Mouse (Mus musculus): ENCODE results near the gene Myo1a. TPM values are rescaled to one million over a fixed set of nuclear protein-coding genes. Genes with fewer than 3 reads are reported as not detected.

Myo1a gene
- polyA plus RNA-seq, 1 experiment: 0.16 TPM

GRCm38 (mm10) chr10:127747254-127747653 lies 42.3 kb downstream of the Myo1a start:
- no peak for TF ChIP-seq USF1 (IDR thresholded peaks at IDR 0.05; ENCODE audit: low read depth)
- no peak for TF ChIP-seq CEBPB (IDR thresholded peaks at IDR 0.05; ENCODE audit: low read depth)
- no peak for TF ChIP-seq MYOD1 (IDR thresholded peaks at IDR 0.05; ENCODE audit: control insufficient read depth, insufficient read length, low read depth)
- no peak for TF ChIP-seq MAX (IDR thresholded peaks at IDR 0.05)
- no peak for TF ChIP-seq MYOG (IDR thresholded peaks at IDR 0.05; ENCODE audit: control insufficient read depth, extremely low read depth, insufficient read length)
- no peak for TF ChIP-seq FOSL1 (IDR thresholded peaks at IDR 0.05; ENCODE audit: insufficient read depth, low read length, poor library complexity, severe bottlenecking)
- TF ChIP-seq CTCF (IDR thresholded peaks at IDR 0.05; ENCODE audit: control insufficient read depth, insufficient read depth, insufficient read length): no peak
- H3K79me2 ChIP-seq (ENCODE audit: control insufficient read depth, insufficient read depth): peaks cover 22% of the 10 kb centered on the region
- peaks cover 49% of the 10 kb centered on the region for H3K36me3 ChIP-seq (ENCODE audit: control insufficient read depth, insufficient read depth)
- H3ac ChIP-seq (ENCODE audit: control insufficient read depth, insufficient read length, low read depth): no peak overlapping the region
- no peak overlapping the region for H3K4me3 ChIP-seq (ENCODE audit: insufficient read depth, poor library complexity, severe bottlenecking)
- H3K27me3 ChIP-seq (ENCODE audit: control insufficient read depth, insufficient read depth, insufficient read length): no peaks in the 10 kb centered on the region
- H3K79me3 ChIP-seq (ENCODE audit: low read depth): peaks cover 19% of the 10 kb centered on the region

- Histone ChIP-seq H3K79me3 (ENCODE audit: low read depth) (peaks cover 6% of the 10 kb centered on the region), H3K36me3 (ENCODE audit: control insufficient read depth, insufficient read depth) (peaks cover 31% of the 10 kb centered on the region), H3K27me3 (ENCODE audit: control insufficient read depth, insufficient read depth, insufficient read length) (no peaks in the 10 kb centered on the region), H3ac (ENCODE audit: control insufficient read depth, insufficient read length, low read depth) (no peak overlapping the region), H3K79me2 (ENCODE audit: control insufficient read depth, insufficient read depth) (peaks cover 15% of the 10 kb centered on the region), H3K4me3 (ENCODE audit: insufficient read depth, poor library complexity, severe bottlenecking) (no peak overlapping the region)
- no peak for TF ChIP-seq MAX (IDR thresholded peaks at IDR 0.05)
- no peak for TF ChIP-seq MYOD1 (IDR thresholded peaks at IDR 0.05; ENCODE audit: control insufficient read depth, insufficient read length, low read depth)
- TF ChIP-seq MYOG (IDR thresholded peaks at IDR 0.05; ENCODE audit: control insufficient read depth, extremely low read depth, insufficient read length): no peak
These were observed 44.1 kb downstream of the Myo1a start for GRCm38 (mm10) chr10:127748847-127749612.

- Histone ChIP-seq H3K79me3 (ENCODE audit: low read depth) (no peaks in the 10 kb centered on the region), H3K4me3 (ENCODE audit: insufficient read depth, poor library complexity, severe bottlenecking) (no peak overlapping the region), H3K27me3 (ENCODE audit: control insufficient read depth, insufficient read depth, insufficient read length) (no peaks in the 10 kb centered on the region), H3ac (ENCODE audit: control insufficient read depth, insufficient read length, low read depth) (no peak overlapping the region), H3K79me2 (ENCODE audit: control insufficient read depth, insufficient read depth) (peaks cover 6% of the 10 kb centered on the region), H3K36me3 (ENCODE audit: control insufficient read depth, insufficient read depth) (peaks cover 21% of the 10 kb centered on the region)
- TF ChIP-seq FOSL1 (IDR thresholded peaks at IDR 0.05; ENCODE audit: insufficient read depth, low read length, poor library complexity, severe bottlenecking): no peak
- no peak for TF ChIP-seq MYOG (IDR thresholded peaks at IDR 0.05; ENCODE audit: control insufficient read depth, extremely low read depth, insufficient read length)
- TF ChIP-seq MAX (IDR thresholded peaks at IDR 0.05): no peak
- TF ChIP-seq USF1 (IDR thresholded peaks at IDR 0.05; ENCODE audit: low read depth): no peak
- no peak for TF ChIP-seq CEBPB (IDR thresholded peaks at IDR 0.05; ENCODE audit: low read depth)
- no peak for TF ChIP-seq CTCF (IDR thresholded peaks at IDR 0.05; ENCODE audit: control insufficient read depth, insufficient read depth, insufficient read length)
- no peak for TF ChIP-seq MYOD1 (IDR thresholded peaks at IDR 0.05; ENCODE audit: control insufficient read depth, insufficient read length, low read depth)
These were observed 45.3 kb downstream of the Myo1a start for GRCm38 (mm10) chr10:127750136-127750777.

GRCm38 (mm10) chr10:127751548-127751947 lies 46.6 kb downstream of the Myo1a start, which contains the start of gene Gpr182:
Gene Gpr182 (minus strand): TSS chr10:127751732.
- no peaks in the 10 kb centered on the region for H3K27me3 ChIP-seq (ENCODE audit: control insufficient read depth, insufficient read depth, insufficient read length)
- peaks cover 11% of the 10 kb centered on the region for H3K36me3 ChIP-seq (ENCODE audit: control insufficient read depth, insufficient read depth)
- no peak within 1 kb of the TSS for H3K4me3 ChIP-seq (ENCODE audit: insufficient read depth, poor library complexity, severe bottlenecking)
- TF ChIP-seq MYOD1 (IDR thresholded peaks at IDR 0.05; ENCODE audit: control insufficient read depth, insufficient read length, low read depth): no peak
- no peak for TF ChIP-seq CEBPB (IDR thresholded peaks at IDR 0.05; ENCODE audit: low read depth)
- TF ChIP-seq MAX (IDR thresholded peaks at IDR 0.05): no peak
- no peak for TF ChIP-seq MYOG (IDR thresholded peaks at IDR 0.05; ENCODE audit: control insufficient read depth, extremely low read depth, insufficient read length)
- no peak for TF ChIP-seq CTCF (IDR thresholded peaks at IDR 0.05; ENCODE audit: control insufficient read depth, insufficient read depth, insufficient read length)
- H3ac ChIP-seq (ENCODE audit: control insufficient read depth, insufficient read length, low read depth): no peak within 1 kb of the TSS
- no peaks in the 10 kb centered on the region for H3K79me2 ChIP-seq (ENCODE audit: control insufficient read depth, insufficient read depth)
- H3K79me3 ChIP-seq (ENCODE audit: low read depth): no peaks in the 10 kb centered on the region

GRCm38 (mm10) chr10:127754566-127755166 lies 49.7 kb downstream of the Myo1a start:
- Histone ChIP-seq H3K4me3 (ENCODE audit: insufficient read depth, poor library complexity, severe bottlenecking) (no peak overlapping the region), H3K36me3 (ENCODE audit: control insufficient read depth, insufficient read depth) (no peaks in the 10 kb centered on the region), H3K79me3 (ENCODE audit: low read depth) (no peaks in the 10 kb centered on the region), H3K79me2 (ENCODE audit: control insufficient read depth, insufficient read depth) (no peaks in the 10 kb centered on the region), H3K27me3 (ENCODE audit: control insufficient read depth, insufficient read depth, insufficient read length) (no peaks in the 10 kb centered on the region), H3ac (ENCODE audit: control insufficient read depth, insufficient read length, low read depth) (no peak overlapping the region)
- TF ChIP-seq CEBPB (IDR thresholded peaks at IDR 0.05; ENCODE audit: low read depth) (no peak), MYOD1 (IDR thresholded peaks at IDR 0.05; ENCODE audit: control insufficient read depth, insufficient read length, low read depth) (no peak), CTCF (IDR thresholded peaks at IDR 0.05; ENCODE audit: control insufficient read depth, insufficient read depth, insufficient read length) (no peak), FOSL1 (IDR thresholded peaks at IDR 0.05; ENCODE audit: insufficient read depth, low read length, poor library complexity, severe bottlenecking) (no peak), MAX (IDR thresholded peaks at IDR 0.05) (no peak), MYOG (IDR thresholded peaks at IDR 0.05; ENCODE audit: control insufficient read depth, extremely low read depth, insufficient read length) (no peak), USF1 (IDR thresholded peaks at IDR 0.05; ENCODE audit: low read depth) (no peak)

All from C2C12 (cell line).